16 mouse cellular contexts compared by ENCODE assay signal in genomic region chr16:36718637-36719036, GRCm38 (mm10).
"Had no signal": no experiment of that assay in that cellular context is flagged by ENCODE, and none has a peak within 500 bp of the region (broad histone marks: within the 10 kb centered on the region; RNA-seq: fewer than 3 reads in every experiment).

No protein-coding gene starts in this region.

- H3K36me3 ChIP-seq: neural tube, embryonic 12.5 days; neural tube, embryonic 13.5 days; neural tube, embryonic 15.5 days; stomach, embryonic 15.5 days had no signal

- DNase-seq: retina, postnatal 1 day; right cerebral cortex, adult 18-20 months; right cerebral cortex, postnatal 14 days; right cerebral cortex, postnatal 25 days; right cerebral cortex, postnatal 4 days; spleen, adult 18-20 months; thymus, adult 18-20 months; thymus, adult 2 months; thymus, postnatal 14 days; thymus, postnatal 25 days; thymus, postnatal 36 days; thymus, postnatal 4 days had no signal

- H3K27me3 ChIP-seq: neural tube, embryonic 12.5 days; neural tube, embryonic 13.5 days; neural tube, embryonic 15.5 days; stomach, embryonic 15.5 days had no signal
